Mouse (Mus musculus): ENCODE measurements around the gene Axin2.

DNA sequence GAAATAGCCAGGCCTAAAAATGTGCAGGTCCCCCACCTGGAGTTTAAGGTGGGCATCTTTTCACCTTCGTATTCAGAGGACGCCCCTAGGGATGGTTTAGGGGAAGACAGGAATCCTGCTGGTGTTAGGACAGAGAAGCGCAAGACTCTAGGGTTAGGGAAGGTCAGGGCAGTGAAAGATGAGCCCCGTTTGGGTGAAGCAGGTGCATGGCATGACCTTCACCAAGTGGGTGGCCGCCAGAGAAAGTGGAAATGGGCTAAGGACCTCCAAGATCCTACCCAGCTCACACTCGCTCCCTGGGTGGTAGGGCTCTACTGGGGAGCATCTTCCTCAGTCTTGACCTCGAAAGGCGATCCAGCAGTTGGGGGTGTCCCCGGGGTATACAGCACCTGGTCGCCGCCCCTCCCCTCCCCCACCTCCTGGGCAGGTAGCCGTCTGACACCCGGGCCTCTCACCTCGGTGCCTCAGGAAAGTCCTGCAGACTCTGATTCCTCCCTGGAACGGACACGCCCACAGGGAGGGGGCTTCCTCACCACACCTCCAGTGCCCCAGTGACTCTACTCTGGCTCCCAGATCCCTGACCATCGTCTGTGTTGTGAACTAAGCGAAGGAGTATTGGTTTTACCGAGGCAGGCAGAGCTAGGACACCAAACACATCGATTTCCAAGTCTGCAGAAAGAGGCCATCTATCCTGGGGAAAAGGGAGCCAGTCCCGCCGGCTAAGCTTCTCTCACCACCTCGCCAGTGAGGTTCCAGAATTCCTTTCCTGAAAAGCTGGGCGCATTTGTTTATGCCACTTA is 10.6 kb upstream of the Axin2 start:
- TF ChIP-seq POLR2A (IDR thresholded peaks at IDR 0.05; ENCODE audit: borderline replicate concordance, insufficient read depth, low read length) = no peak
- TF ChIP-seq CTCF (IDR thresholded peaks at IDR 0.05; ENCODE audit: borderline replicate concordance, insufficient read depth, low read depth, low read length) = no peak

Measured in cerebellum, adult 2 months (tissue).